Mouse (Mus musculus): ENCODE results near the gene Ppm1l.

GRCm38 (mm10) chr3:69529576-69529975 is 212.9 kb downstream of the Ppm1l start:
- TF ChIP-seq CTCF (IDR thresholded peaks at IDR 0.05; ENCODE audit: low read depth, low read length) = no peak
- TF ChIP-seq POLR2A (IDR thresholded peaks at IDR 0.05; ENCODE audit: borderline replicate concordance, low read depth, low read length) = no peak

All from bone marrow macrophage, adult 2 months (primary cell).